Mouse (Mus musculus) CH12.LX (cell line): ENCODE results near the gene Olfr764-ps1. TPM values are rescaled to one million over a fixed set of nuclear protein-coding genes. Genes with fewer than 3 reads are reported as not detected.

ENCODE experiments used
- DNase-seq: peaks from one replicate; pipeline ENCODE4 v3.0.0-alpha.2; 2013; ENCODE audit errors: extremely low read depth
- H3K27ac ChIP-seq: 2 replicates; pipeline ENCODE4 v1.5.1; 2012; ENCODE audit warnings: low read depth, mild to moderate bottlenecking, control low read depth, moderate library complexity; ENCODE audit not compliant: insufficient read depth
- H3K27me3 ChIP-seq: replicated peaks from 2 replicates; pipeline ENCODE3; 2012; ENCODE audit warnings: inconsistent platforms
- H3K36me3 ChIP-seq, 2 experiments: replicated peaks in 1 of 2; 2 replicates each; pipeline versions ENCODE3 to v1.6.1; 2012; ENCODE audit warnings: inconsistent platforms in 1 of 2, low read length in 1 of 2, mild to moderate bottlenecking in 1 of 2, mixed read lengths in 1 of 2, moderate library complexity in 1 of 2; ENCODE audit not compliant: control insufficient read depth in 1 of 2, insufficient read depth in 1 of 2
- H3K4me1 ChIP-seq, 2 experiments: 2 replicates each; pipeline ENCODE4 v1.6.1; 2012; ENCODE audit warnings: inconsistent platforms in 1 of 2, moderate library complexity in 1 of 2; ENCODE audit not compliant: insufficient read depth in 2 of 2, control insufficient read depth in 1 of 2
- H3K4me2 ChIP-seq: 2 replicates; pipeline ENCODE4 v1.6.1; 2012; ENCODE audit warnings: low read depth, mild to moderate bottlenecking, control low read depth; ENCODE audit not compliant: poor library complexity, insufficient read depth, severe bottlenecking
- H3K4me3 ChIP-seq, 3 experiments: fragments of 150-350 bp in 1 of 3; sonication (generic) in 1 of 3; replicated peaks in 1 of 3; 2 replicates each; pipeline versions ENCODE3 to v1.5.1; 2011 to 2012; ENCODE audit warnings: low read depth in 2 of 3, low read length in 2 of 3, mild to moderate bottlenecking in 2 of 3, moderate library complexity in 2 of 3, control low read depth in 1 of 3, improper control_type of control experiment in 1 of 3, inconsistent platforms in 1 of 3, mixed read lengths in 1 of 3; ENCODE audit not compliant: poor library complexity in 1 of 3
- H3K79me2 ChIP-seq: replicated peaks from 2 replicates; pipeline ENCODE4 v1.6.1; 2012; ENCODE audit warnings: mild to moderate bottlenecking, moderate library complexity; ENCODE audit not compliant: control insufficient read depth, poor library complexity, insufficient read depth, severe bottlenecking; ENCODE audit errors: extremely low read depth
- H3K9ac ChIP-seq: 2 replicates; pipeline ENCODE4 v1.6.1; 2012; ENCODE audit warnings: low read depth, mild to moderate bottlenecking, control low read depth, moderate library complexity; ENCODE audit not compliant: insufficient read depth
- H3K9me3 ChIP-seq: replicated peaks from 2 replicates; pipeline ENCODE3; 2012; ENCODE audit warnings: low read length, inconsistent platforms, mixed read lengths
- BHLHE40 ChIP-seq: IDR thresholded peaks from 2 replicates; pipeline ENCODE4 v1.6.1; 2011; ENCODE audit warnings: mild to moderate bottlenecking, low read depth, low read length, improper control_type of control experiment
- CHD1 ChIP-seq: IDR thresholded peaks from 2 replicates; pipeline ENCODE4 v1.6.1; 2012; ENCODE audit warnings: low read depth, low read length, improper control_type of control experiment, inconsistent platforms
- CTCF ChIP-seq, 2 experiments: IDR thresholded peaks in 1 of 2; conservative IDR thresholded peaks in 1 of 2; 2 replicates each; pipeline ENCODE4 v1.5.1; 2011 to 2012; ENCODE audit warnings: low read depth in 2 of 2, low read length in 2 of 2, improper control_type of control experiment in 1 of 2, inconsistent platforms in 1 of 2, mild to moderate bottlenecking in 1 of 2, moderate library complexity in 1 of 2
- E2F4 ChIP-seq: IDR thresholded peaks from 2 replicates; pipeline ENCODE4 v1.6.1; 2011; ENCODE audit warnings: low read depth, low read length, improper control_type of control experiment; ENCODE audit not compliant: insufficient replicate concordance
- EP300 ChIP-seq: IDR thresholded peaks from 2 replicates; pipeline ENCODE4 v1.6.1; 2011; ENCODE audit warnings: low read length, improper control_type of control experiment
- ETS1 ChIP-seq: conservative IDR thresholded peaks from 2 replicates; pipeline ENCODE4 v1.6.1; 2012; ENCODE audit warnings: low read depth, mild to moderate bottlenecking, inconsistent platforms, low read length, improper control_type of control experiment, moderate library complexity
- GABPA ChIP-seq: IDR thresholded peaks from 2 replicates; pipeline ENCODE4 v1.6.1; 2012; ENCODE audit warnings: low read depth, low read length, improper control_type of control experiment, inconsistent platforms; ENCODE audit not compliant: insufficient replicate concordance
- HCFC1 ChIP-seq: IDR thresholded peaks from 2 replicates; pipeline ENCODE4 v1.6.1; 2012; ENCODE audit warnings: low read depth, mild to moderate bottlenecking, inconsistent platforms, low read length, improper control_type of control experiment
- JUN ChIP-seq: IDR thresholded peaks from 2 replicates; pipeline ENCODE4 v1.6.1; 2011; ENCODE audit warnings: low read depth, mild to moderate bottlenecking, low read length, improper control_type of control experiment, moderate library complexity; ENCODE audit not compliant: insufficient read depth
- JUND ChIP-seq: conservative IDR thresholded peaks from 2 replicates; pipeline ENCODE4 v1.6.1; 2011; ENCODE audit warnings: low read depth, low read length, improper control_type of control experiment
- KAT2A ChIP-seq: IDR thresholded peaks from 2 replicates; pipeline ENCODE4 v1.6.1; 2012; ENCODE audit warnings: low read length, improper control_type of control experiment, inconsistent platforms; ENCODE audit not compliant: insufficient replicate concordance
- POLR2A ChIP-seq: IDR thresholded peaks from 2 replicates; pipeline ENCODE4 v1.6.1; 2011; ENCODE audit warnings: low read depth, mild to moderate bottlenecking, improper control_type of control experiment, low read length
- RAD21 ChIP-seq: IDR thresholded peaks from 2 replicates; pipeline ENCODE4 v1.6.1; 2011; ENCODE audit warnings: low read depth, mild to moderate bottlenecking, low read length, improper control_type of control experiment, moderate library complexity
- SIN3A ChIP-seq: IDR thresholded peaks from 2 replicates; pipeline ENCODE4 v1.6.1; 2012; ENCODE audit warnings: low read length, improper control_type of control experiment, inconsistent platforms
- SMC3 ChIP-seq: IDR thresholded peaks from 2 replicates; pipeline ENCODE4 v1.6.1; 2011; ENCODE audit warnings: low read depth, low read length, improper control_type of control experiment
- TCF12 ChIP-seq: IDR thresholded peaks from 2 replicates; pipeline ENCODE4 v1.6.1; 2014; ENCODE audit warnings: low read depth, mild to moderate bottlenecking, inconsistent platforms, low read length, improper control_type of control experiment
- USF2 ChIP-seq: conservative IDR thresholded peaks from 2 replicates; pipeline ENCODE4 v1.6.1; 2011; ENCODE audit warnings: low read depth, low read length, improper control_type of control experiment
- ZC3H11A ChIP-seq: IDR thresholded peaks from 2 replicates; pipeline ENCODE4 v1.6.1; 2012; ENCODE audit warnings: low read depth, mild to moderate bottlenecking, inconsistent platforms, low read length, improper control_type of control experiment
- ZMIZ1 ChIP-seq: IDR thresholded peaks from 2 replicates; pipeline ENCODE4 v1.6.1; 2012; ENCODE audit warnings: low read depth, mild to moderate bottlenecking, inconsistent platforms, low read length, improper control_type of control experiment
- ZNF384 ChIP-seq: IDR thresholded peaks from 2 replicates; pipeline ENCODE4 v1.6.1; 2012; ENCODE audit warnings: low read depth, low read length, improper control_type of control experiment, inconsistent platforms
- dilution Hi-C: fragments of 300-500 bp; cut with MboI; formaldehyde crosslinking; loops from 2 replicates; pipeline ENCODE4 v1.14.3; 2020; ENCODE audit warnings: low sequenced_read_pairs; ENCODE audit not compliant: extremely low pct_unique_long_range_greater_than_20kb, extremely low pct_ligation_motif_present
- in situ Hi-C: fragments of 300-500 bp; cut with MboI; formaldehyde crosslinking; loops from 3 replicates; pipeline ENCODE4 v1.14.3; 2019; ENCODE audit warnings: low sequenced_read_pairs, low pct_ligation_motif_present, low pct_unique_long_range_greater_than_20kb, mixed read lengths
- polyA plus RNA-seq: library from polyadenylated mRNA; unstranded; fragments of >175 nt; gene quantifications from 2 replicates; pipeline ENCODE4 v1.2.1, GENCODE M21; 2012; ENCODE audit warnings: low read depth; ENCODE audit not compliant: insufficient read length
- total RNA-seq, 2 experiments: library from RNA; depleted of rRNA; stranded (reverse); fragments of 300-350 nt in 1 of 2; fragments of >200 nt in 1 of 2; gene quantifications; 2 replicates each; pipeline ENCODE4 v1.2.3; 2012 to 2014

Gene Olfr764-ps1
- total and polyA plus RNA-seq, 3 experiments: not detected

GRCm38 (mm10) chr10:129028343-129028742 is 11.4 kb downstream of the Olfr764-ps1 start:
- no peaks in the 10 kb centered on the region for H3K79me2 ChIP-seq
- dilution Hi-C loops (no loop called here), in situ Hi-C loops (no loop called here)
- H3K27me3 ChIP-seq: no peaks in the 10 kb centered on the region
- no peaks in the 10 kb centered on the region for H3K9me3 ChIP-seq
- DNase-seq: no peak
- TF ChIP-seq JUND (no peak), HCFC1 (no peak), GABPA (no peak), POLR2A (no peak), EP300 (no peak)
- H3K4me1 ChIP-seq: no peaks in the 10 kb centered on the region
- H3K4me2 ChIP-seq: no peak overlapping the region
- no peak overlapping the region for H3K9ac ChIP-seq
- no peak overlapping the region for H3K27ac ChIP-seq
- no peak overlapping the region for H3K4me3 ChIP-seq
- H3K36me3 ChIP-seq: no peaks in the 10 kb centered on the region

- dilution Hi-C loops: no loop called here
Measured at GRCm38 (mm10) chr10:129026018-129026662, 13.6 kb downstream of the Olfr764-ps1 start.

GRCm38 (mm10) chr10:129023319-129023718 is 16.4 kb downstream of the Olfr764-ps1 start:
- peak; percentile 20 to 52; a peak in 2 of 4 replicates for TF ChIP-seq CTCF (conservative IDR thresholded peaks at IDR 0.05 in 1 of 2, IDR thresholded peaks at IDR 0.05 in 1 of 2; ENCODE audit: low read depth in 2 of 2, low read length in 2 of 2)
- no peak for TF ChIP-seq SMC3
- no peak for TF ChIP-seq CHD1
- no peak for TF ChIP-seq E2F4
- TF ChIP-seq RAD21: peak; percentile 41
- TF ChIP-seq POLR2A: no peak
- TF ChIP-seq BHLHE40: no peak
- no peak for TF ChIP-seq TCF12
- TF ChIP-seq USF2: no peak
- no peak for TF ChIP-seq SIN3A
- no peak for TF ChIP-seq ZMIZ1
- TF ChIP-seq ZNF384: no peak
- DNase-seq: peak; percentile 7
- Histone ChIP-seq H3K4me2 (no peak overlapping the region), H3K4me1 (no peaks in the 10 kb centered on the region), H3K79me2 (no peaks in the 10 kb centered on the region), H3K27me3 (no peaks in the 10 kb centered on the region), H3K9me3 (no peaks in the 10 kb centered on the region), H3K36me3 (no peaks in the 10 kb centered on the region), H3K27ac (no peak overlapping the region), H3K4me3 (no peak overlapping the region), H3K9ac (no peak overlapping the region)
- in situ Hi-C loops (no loop called here), dilution Hi-C loops (no loop called here)

More at GRCm38 (mm10) chr10:129026018-129026662, 13.6 kb downstream of the Olfr764-ps1 start:
- no peaks in the 10 kb centered on the region for H3K36me3 ChIP-seq
- H3K27me3 ChIP-seq: no peaks in the 10 kb centered on the region
- peak; percentile 60 for DNase-seq
- no peak overlapping the region for H3K9ac ChIP-seq
- no peaks in the 10 kb centered on the region for H3K9me3 ChIP-seq
- H3K4me3 ChIP-seq: no peak overlapping the region
- TF ChIP-seq KAT2A (no peak), BHLHE40 (no peak), ETS1 (no peak), JUN (no peak), JUND (0 out of 2 replicates have a peak, but pooled peaks have one; percentile 19), ZNF384 (peak; percentile 28; the same call in 1 of the 2 replicates), CTCF (conservative IDR thresholded peaks at IDR 0.05 in 1 of 2, IDR thresholded peaks at IDR 0.05 in 1 of 2; ENCODE audit: low read depth in 2 of 2, low read length in 2 of 2) (peak; percentile 78 to 89), ZC3H11A (peak; percentile 57), SMC3 (peak; percentile 61), RAD21 (peak; percentile 93)
- no peak overlapping the region for H3K4me2 ChIP-seq
- in situ Hi-C loops: no loop called here
- H3K27ac ChIP-seq: no peak overlapping the region
- no peaks in the 10 kb centered on the region for H3K4me1 ChIP-seq
- no peaks in the 10 kb centered on the region for H3K79me2 ChIP-seq
